Mouse (Mus musculus): ENCODE data around the gene Slc35b4. TPM values are rescaled to one million over a fixed set of nuclear protein-coding genes. Genes with fewer than 3 reads are reported as not detected.

Slc35b4 gene
- polyA plus RNA-seq, 1 experiment, result 18.3 TPM

DNA sequence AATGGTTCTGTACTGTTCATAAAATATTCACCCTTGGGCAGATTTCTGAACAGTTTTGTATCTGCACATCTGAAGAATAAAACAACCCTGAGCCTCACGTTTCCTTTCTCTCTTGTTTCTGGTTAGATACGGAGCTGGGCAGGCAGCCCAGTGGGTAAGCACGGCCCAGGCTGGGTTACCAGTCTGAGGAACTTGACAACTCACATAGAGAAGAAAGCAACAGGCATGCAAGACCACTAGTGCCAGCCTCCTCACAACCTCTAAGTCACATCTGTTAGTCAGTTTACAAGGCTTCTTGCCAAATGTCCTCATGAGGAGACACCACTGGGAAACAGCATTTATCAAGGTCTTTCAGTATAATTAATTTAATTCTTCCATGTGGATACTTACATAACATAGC is 8.1 kb downstream of the Slc35b4 start:
- H3K4me3 ChIP-seq, result no peak overlapping the region
- H3K79me2 ChIP-seq (ENCODE audit: control insufficient read depth, insufficient read depth), result peaks cover 4% of the 10 kb centered on the region
- no peaks in the 10 kb centered on the region for H3K27me3 ChIP-seq (ENCODE audit: control insufficient read depth, insufficient read depth, insufficient read length)
- no peak overlapping the region for H3K4me2 ChIP-seq (ENCODE audit: low read depth)
- no peak overlapping the region for H3ac ChIP-seq (ENCODE audit: control insufficient read depth, insufficient read length)
- peaks cover 31% of the 10 kb centered on the region for H3K36me3 ChIP-seq (ENCODE audit: control insufficient read depth, insufficient read depth)
- no peak for TF ChIP-seq MYOD1 (IDR thresholded peaks at IDR 0.05; ENCODE audit: control insufficient read depth in 1 of 3, insufficient read length in 2 of 3, low read depth in 2 of 3)
- no peak for TF ChIP-seq E2F4 (IDR thresholded peaks at IDR 0.05; ENCODE audit: insufficient read depth)
- no peak for TF ChIP-seq SRF (IDR thresholded peaks at IDR 0.05; ENCODE audit: control insufficient read depth, insufficient read length, low read depth)
- no peak for TF ChIP-seq USF1 (IDR thresholded peaks at IDR 0.05; ENCODE audit: low read depth)
- TF ChIP-seq POLR2AphosphoS2 (IDR thresholded peaks at IDR 0.05; ENCODE audit: insufficient read length, low read depth), result no peak
- no peak for TF ChIP-seq MYOG (IDR thresholded peaks at IDR 0.05; ENCODE audit: control insufficient read depth in 1 of 3, insufficient read depth in 1 of 3, insufficient read length in 2 of 3, low read depth in 2 of 3)
- no peak for TF ChIP-seq MAX (IDR thresholded peaks at IDR 0.05; ENCODE audit: low read depth)
- TF ChIP-seq TCF3 (IDR thresholded peaks at IDR 0.05; ENCODE audit: insufficient read length, low read depth), result no peak
- TF ChIP-seq TCF12 (IDR thresholded peaks at IDR 0.05; ENCODE audit: insufficient read depth, poor library complexity, severe bottlenecking), result no peak
- no peak for TF ChIP-seq POLR2A (IDR thresholded peaks at IDR 0.05; ENCODE audit: insufficient read length, low read depth)
- TF ChIP-seq REST (IDR thresholded peaks at IDR 0.05; ENCODE audit: insufficient read depth, insufficient read length), result no peak
- no peak for TF ChIP-seq CEBPB (IDR thresholded peaks at IDR 0.05; ENCODE audit: insufficient read depth, poor library complexity, severe bottlenecking)

DNA sequence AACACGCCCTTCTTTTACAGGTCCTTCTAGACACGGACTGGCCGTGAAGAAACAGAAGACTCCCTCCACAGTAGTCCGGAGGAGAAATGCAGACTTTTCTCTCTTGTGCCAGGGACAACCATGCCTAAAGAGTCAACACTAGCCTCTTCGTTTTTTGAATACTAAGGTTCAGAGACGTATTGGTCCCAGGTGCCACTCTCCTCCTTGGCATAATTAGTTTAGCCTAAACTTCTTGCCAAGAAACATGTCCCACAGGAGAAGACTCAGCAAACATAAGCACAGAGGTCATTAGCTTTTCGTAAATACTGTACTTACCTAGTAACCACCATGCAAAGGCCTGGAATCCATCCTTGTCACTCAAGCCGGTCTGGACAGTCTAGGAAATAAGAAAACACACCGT is 13.9 kb downstream of the Slc35b4 start:
- TF ChIP-seq TCF12 (IDR thresholded peaks at IDR 0.05; ENCODE audit: insufficient read depth, poor library complexity, severe bottlenecking), result no peak
- TF ChIP-seq POLR2AphosphoS2 (IDR thresholded peaks at IDR 0.05; ENCODE audit: insufficient read length, low read depth), result no peak
- TF ChIP-seq POLR2A (IDR thresholded peaks at IDR 0.05; ENCODE audit: insufficient read length, low read depth), result no peak
- no peak for TF ChIP-seq MYOG (IDR thresholded peaks at IDR 0.05; ENCODE audit: control insufficient read depth in 1 of 3, insufficient read depth in 1 of 3, insufficient read length in 2 of 3, low read depth in 2 of 3)
- no peak for TF ChIP-seq MAX (IDR thresholded peaks at IDR 0.05; ENCODE audit: low read depth)
- TF ChIP-seq REST (IDR thresholded peaks at IDR 0.05; ENCODE audit: insufficient read depth, insufficient read length), result no peak
- H3ac ChIP-seq (ENCODE audit: control insufficient read depth, insufficient read length), result no peak overlapping the region
- H3K36me3 ChIP-seq (ENCODE audit: control insufficient read depth, insufficient read depth), result peaks cover 55% of the 10 kb centered on the region
- no peak overlapping the region for H3K4me2 ChIP-seq (ENCODE audit: low read depth)
- H3K27me3 ChIP-seq (ENCODE audit: control insufficient read depth, insufficient read depth, insufficient read length), result no peaks in the 10 kb centered on the region
- no peaks in the 10 kb centered on the region for H3K79me2 ChIP-seq (ENCODE audit: control insufficient read depth, insufficient read depth)
- H3K4me3 ChIP-seq, result no peak overlapping the region

- Histone ChIP-seq H3K79me2 (ENCODE audit: control insufficient read depth, insufficient read depth) (no peaks in the 10 kb centered on the region), H3K4me2 (ENCODE audit: low read depth) (no peak overlapping the region), H3ac (ENCODE audit: control insufficient read depth, insufficient read length) (no peak overlapping the region), H3K4me3 (no peak overlapping the region), H3K36me3 (ENCODE audit: control insufficient read depth, insufficient read depth) (peaks cover 54% of the 10 kb centered on the region), H3K27me3 (ENCODE audit: control insufficient read depth, insufficient read depth, insufficient read length) (no peaks in the 10 kb centered on the region)
- TF ChIP-seq TCF3 (IDR thresholded peaks at IDR 0.05; ENCODE audit: insufficient read length, low read depth) (no peak), TCF12 (IDR thresholded peaks at IDR 0.05; ENCODE audit: insufficient read depth, poor library complexity, severe bottlenecking) (no peak), POLR2AphosphoS2 (IDR thresholded peaks at IDR 0.05; ENCODE audit: insufficient read length, low read depth) (no peak), POLR2A (IDR thresholded peaks at IDR 0.05; ENCODE audit: insufficient read length, low read depth) (no peak), USF1 (IDR thresholded peaks at IDR 0.05; ENCODE audit: low read depth) (no peak), REST (IDR thresholded peaks at IDR 0.05; ENCODE audit: insufficient read depth, insufficient read length) (no peak), CEBPB (IDR thresholded peaks at IDR 0.05; ENCODE audit: insufficient read depth, poor library complexity, severe bottlenecking) (no peak), SRF (IDR thresholded peaks at IDR 0.05; ENCODE audit: control insufficient read depth, insufficient read length, low read depth) (no peak), E2F4 (IDR thresholded peaks at IDR 0.05; ENCODE audit: insufficient read depth) (no peak), MYOD1 (IDR thresholded peaks at IDR 0.05; ENCODE audit: control insufficient read depth in 1 of 3, insufficient read length in 2 of 3, low read depth in 2 of 3) (no peak)
Observed at GRCm38 (mm10) chr6:34162607-34163006, 14.3 kb downstream of the Slc35b4 start.

DNA sequence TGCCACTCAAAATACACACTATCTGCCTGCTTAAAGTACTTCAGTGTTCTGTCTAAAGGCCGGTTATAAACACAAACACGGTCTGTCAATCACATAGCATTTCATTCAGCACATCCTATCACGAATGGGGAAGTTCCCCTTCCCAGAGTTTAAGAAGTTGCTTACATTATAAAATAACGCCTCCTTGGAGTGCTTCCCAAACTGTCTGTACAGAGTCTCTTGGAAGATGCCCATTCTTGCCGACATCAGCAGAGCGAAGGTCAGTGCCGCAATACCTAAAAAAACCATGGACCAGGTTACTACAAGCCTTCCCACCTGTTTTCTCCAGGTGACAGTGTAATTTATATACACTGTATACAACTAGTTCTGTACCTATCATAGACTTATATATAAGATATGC is 15.4 kb downstream of the Slc35b4 start:
- TF ChIP-seq REST (IDR thresholded peaks at IDR 0.05; ENCODE audit: insufficient read depth, insufficient read length), result no peak
- no peaks in the 10 kb centered on the region for H3K27me3 ChIP-seq (ENCODE audit: control insufficient read depth, insufficient read depth, insufficient read length)
- peaks cover 46% of the 10 kb centered on the region for H3K36me3 ChIP-seq (ENCODE audit: control insufficient read depth, insufficient read depth)
- no peak overlapping the region for H3K4me2 ChIP-seq (ENCODE audit: low read depth)
- H3K79me2 ChIP-seq (ENCODE audit: control insufficient read depth, insufficient read depth), result no peaks in the 10 kb centered on the region
- H3K4me3 ChIP-seq, result no peak overlapping the region
- no peak overlapping the region for H3ac ChIP-seq (ENCODE audit: control insufficient read depth, insufficient read length)

DNA sequence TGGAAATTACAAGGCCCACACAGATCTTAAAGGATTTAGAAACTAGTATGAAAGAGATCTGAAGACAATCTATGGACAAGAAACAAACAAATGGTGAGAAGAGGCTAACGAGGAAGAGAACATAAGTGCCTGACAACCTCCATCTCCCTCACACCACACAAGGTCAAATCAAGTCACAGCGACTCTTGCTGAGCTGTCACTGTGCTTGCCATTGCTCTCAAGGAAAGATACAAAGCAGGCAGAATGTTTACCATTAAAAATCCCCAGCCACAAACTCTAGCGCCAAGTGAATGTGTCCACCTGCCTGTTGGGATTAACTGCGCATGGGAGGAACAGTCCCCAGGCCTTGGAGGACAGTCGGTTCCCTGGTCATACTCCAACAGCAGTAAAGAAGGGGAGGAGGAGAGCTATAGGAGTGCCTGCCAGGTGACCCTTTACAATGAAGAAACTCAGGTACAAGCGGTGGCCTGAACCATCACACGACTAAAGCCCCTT is 16.0 kb downstream of the Slc35b4 start:
- TF ChIP-seq USF1 (IDR thresholded peaks at IDR 0.05; ENCODE audit: low read depth), result no peak
- no peak for TF ChIP-seq MYOG (IDR thresholded peaks at IDR 0.05; ENCODE audit: control insufficient read depth in 1 of 3, insufficient read depth in 1 of 3, insufficient read length in 2 of 3, low read depth in 2 of 3)
- no peak for TF ChIP-seq E2F4 (IDR thresholded peaks at IDR 0.05; ENCODE audit: insufficient read depth)
- no peak for TF ChIP-seq SRF (IDR thresholded peaks at IDR 0.05; ENCODE audit: control insufficient read depth, insufficient read length, low read depth)
- TF ChIP-seq CEBPB (IDR thresholded peaks at IDR 0.05; ENCODE audit: insufficient read depth, poor library complexity, severe bottlenecking), result no peak
- TF ChIP-seq POLR2AphosphoS2 (IDR thresholded peaks at IDR 0.05; ENCODE audit: insufficient read length, low read depth), result no peak
- TF ChIP-seq REST (IDR thresholded peaks at IDR 0.05; ENCODE audit: insufficient read depth, insufficient read length), result no peak
- TF ChIP-seq POLR2A (IDR thresholded peaks at IDR 0.05; ENCODE audit: insufficient read length, low read depth), result no peak
- TF ChIP-seq TCF12 (IDR thresholded peaks at IDR 0.05; ENCODE audit: insufficient read depth, poor library complexity, severe bottlenecking), result no peak
- TF ChIP-seq MAX (IDR thresholded peaks at IDR 0.05; ENCODE audit: low read depth), result no peak
- no peak for TF ChIP-seq TCF3 (IDR thresholded peaks at IDR 0.05; ENCODE audit: insufficient read length, low read depth)
- TF ChIP-seq MYOD1 (IDR thresholded peaks at IDR 0.05; ENCODE audit: control insufficient read depth in 1 of 3, insufficient read length in 2 of 3, low read depth in 2 of 3), result no peak

More for the DNA sequence above, 16.0 kb downstream of the Slc35b4 start:
- no peak overlapping the region for H3ac ChIP-seq (ENCODE audit: control insufficient read depth, insufficient read length)
- H3K36me3 ChIP-seq (ENCODE audit: control insufficient read depth, insufficient read depth), result peaks cover 40% of the 10 kb centered on the region
- no peaks in the 10 kb centered on the region for H3K79me2 ChIP-seq (ENCODE audit: control insufficient read depth, insufficient read depth)
- H3K27me3 ChIP-seq (ENCODE audit: control insufficient read depth, insufficient read depth, insufficient read length), result no peaks in the 10 kb centered on the region
- no peak overlapping the region for H3K4me3 ChIP-seq
- no peak overlapping the region for H3K4me2 ChIP-seq (ENCODE audit: low read depth)

All from myocyte (in vitro differentiated cells).